Mouse (Mus musculus) stomach, postnatal 0 days (tissue): ENCODE measurements around the gene Prkg2.

Experiments used
- CTCF ChIP-seq: IDR thresholded peaks from 2 replicates; pipeline ENCODE4 v1.5.1; 2016; ENCODE audit warnings: antibody characterized with exemption, low read depth, mild to moderate bottlenecking, moderate library complexity
- EP300 ChIP-seq: optimal IDR thresholded peaks from 2 replicates; pipeline ENCODE3; 2016; ENCODE audit warnings: antibody characterized with exemption

DNA sequence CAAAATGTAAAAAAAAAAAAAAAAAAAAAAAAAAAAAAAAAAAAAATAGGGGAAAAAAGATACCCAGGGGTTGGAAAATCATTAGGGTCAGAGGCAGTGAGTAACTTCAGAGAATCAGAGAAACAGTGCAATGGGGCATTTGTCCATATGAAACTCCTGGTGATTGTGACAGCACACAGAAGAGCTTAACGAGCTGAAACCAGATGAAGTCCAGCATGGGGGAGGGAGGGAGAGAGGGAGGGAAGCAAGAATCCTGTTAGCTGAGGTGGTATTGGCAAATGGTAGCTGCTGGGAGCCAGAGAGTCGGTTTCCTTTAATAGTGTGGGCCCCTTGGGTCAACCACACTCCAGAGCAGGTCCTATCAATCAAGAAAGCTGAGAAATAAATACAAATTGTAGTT, 100.5 kb downstream of the Prkg2 start:
- TF ChIP-seq CTCF = no peak
- TF ChIP-seq EP300 = no peak
